Mouse (Mus musculus) cerebellum, adult 11-12 months (tissue): ENCODE measurements around the gene Slc12a6.

ENCODE experiments used
- DNase-seq: peaks from one replicate; pipeline ENCODE4 v3.0.0; 2022

The Slc12a6 gene

DNA sequence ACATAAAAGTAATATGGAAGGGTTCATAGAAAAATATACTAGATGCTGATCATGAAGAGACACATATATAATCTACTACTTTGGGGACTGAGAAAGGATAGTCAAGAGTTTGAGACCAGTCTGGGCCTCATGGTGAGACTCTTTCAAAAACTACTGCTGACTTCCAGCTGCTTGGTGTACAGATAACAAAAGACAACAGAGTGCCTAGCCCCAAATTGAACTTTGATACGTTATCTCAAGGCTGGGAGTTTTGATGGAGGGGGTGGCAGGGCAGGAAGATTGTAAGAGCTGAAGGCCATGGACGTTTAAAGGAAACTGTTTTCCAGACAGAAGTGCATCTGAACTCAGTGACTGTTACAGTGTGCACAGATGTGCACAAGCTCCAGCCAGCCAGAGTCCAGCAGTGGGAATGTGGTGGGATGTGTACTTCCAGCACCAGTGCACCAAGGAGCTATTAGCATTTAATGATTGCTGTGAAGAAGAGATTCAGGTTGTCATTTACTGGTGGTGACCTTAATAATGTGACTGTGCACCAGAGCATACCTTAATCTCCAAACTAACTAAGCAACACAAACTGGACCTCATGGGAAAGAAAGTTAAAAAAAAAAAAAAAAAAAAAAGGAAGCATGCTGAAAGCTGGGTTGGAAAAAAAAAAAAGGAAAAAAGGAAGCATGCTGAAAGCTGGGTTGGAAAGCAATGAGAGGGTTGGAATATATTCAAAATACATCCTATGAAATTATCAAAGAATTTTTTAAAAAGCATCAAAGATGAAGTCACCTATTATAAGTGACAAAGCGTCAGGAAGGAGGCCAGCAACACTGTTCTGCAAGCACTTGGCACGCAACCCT lies 66.7 kb downstream of the Slc12a6 start:
- no peak for DNase-seq

GRCm38 (mm10) chr2:112337211-112337610 lies 71.6 kb downstream of the Slc12a6 start:
- no peak for DNase-seq

- DNase-seq: no peak
These were observed 74.1 kb downstream of the Slc12a6 start for GRCm38 (mm10) chr2:112339736-112340135.

- DNase-seq: no peak
These were observed 75.5 kb downstream of the Slc12a6 start for GRCm38 (mm10) chr2:112341117-112341516.

GRCm38 (mm10) chr2:112348246-112348645 lies 82.6 kb downstream of the Slc12a6 start:
- no peak for DNase-seq

DNA sequence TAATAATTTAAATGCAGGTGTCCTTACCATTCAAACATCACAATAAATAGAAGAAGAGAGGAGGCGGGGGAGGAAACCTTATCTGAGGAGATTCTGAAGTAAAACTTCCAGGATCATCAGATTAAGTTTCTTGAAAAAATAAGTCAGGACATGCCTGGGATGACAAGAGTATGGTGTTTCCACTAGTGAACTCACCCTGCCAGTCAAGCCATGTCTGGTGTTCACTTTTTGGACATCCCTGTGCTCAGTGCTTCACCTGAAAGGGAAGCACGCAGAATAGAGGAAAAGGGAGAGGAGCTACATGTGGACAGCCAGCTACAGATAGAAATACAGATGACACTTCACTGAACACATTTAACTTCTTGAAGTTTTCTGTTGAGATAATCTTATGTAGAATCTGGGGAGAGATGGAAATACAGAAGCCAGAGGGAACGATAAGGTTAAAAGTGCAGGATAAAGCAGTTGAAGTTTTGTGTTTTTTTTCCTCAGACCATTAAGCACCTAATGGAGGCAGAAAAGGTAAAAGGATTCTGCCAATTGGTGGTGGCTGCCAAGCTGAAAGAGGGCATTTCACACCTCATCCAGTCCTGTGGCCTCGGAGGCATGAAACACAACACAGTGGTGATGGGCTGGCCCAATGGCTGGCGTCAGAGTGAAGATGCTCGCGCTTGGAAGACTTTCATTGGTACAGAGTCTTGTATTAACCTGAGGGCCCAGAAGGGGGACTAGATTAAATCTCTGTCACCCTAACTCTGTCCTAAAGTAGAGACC lies 88.2 kb downstream of the Slc12a6 start:
- DNase-seq: no peak

GRCm38 (mm10) chr2:112359611-112360010 lies 94.0 kb downstream of the Slc12a6 start:
- no peak for DNase-seq

DNA sequence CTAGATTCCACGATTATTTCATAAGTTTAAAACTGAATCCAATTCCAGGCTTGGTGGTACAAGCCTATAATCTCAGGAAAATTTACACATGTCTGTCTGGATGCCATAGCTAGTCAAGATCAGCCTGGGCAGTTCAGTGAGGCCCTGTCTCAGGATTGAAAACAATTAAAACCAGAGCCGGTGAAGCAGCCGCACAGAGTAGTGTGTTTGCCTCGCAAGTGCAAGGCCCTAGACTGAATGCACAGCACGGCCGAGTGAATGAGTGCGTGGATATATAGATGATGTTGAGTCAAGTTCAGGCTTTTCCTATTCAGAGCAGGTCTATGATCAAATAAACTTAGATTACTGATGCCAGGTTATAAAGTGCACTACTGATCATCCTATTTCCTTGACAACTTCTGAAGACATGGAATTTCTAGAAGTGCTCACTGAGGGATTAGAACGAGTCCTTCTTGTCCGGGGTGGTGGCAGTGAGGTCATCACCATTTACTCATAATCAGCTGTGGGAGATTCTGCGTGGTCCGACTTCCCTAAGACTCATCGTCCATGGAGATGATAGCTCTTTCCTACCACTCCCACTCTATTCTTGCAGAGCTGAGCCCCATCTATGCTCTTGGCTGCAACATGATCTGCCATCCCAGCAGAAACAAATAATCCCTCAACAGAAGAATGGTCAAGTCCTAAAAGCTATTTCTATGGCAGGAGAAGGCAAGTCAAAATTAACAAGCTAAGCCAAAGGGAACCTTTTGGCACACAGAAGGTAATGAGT lies 94.6 kb downstream of the Slc12a6 start:
- DNase-seq: no peak

GRCm38 (mm10) chr2:112360781-112361169 lies 95.2 kb downstream of the Slc12a6 start:
- DNase-seq: no peak

DNA sequence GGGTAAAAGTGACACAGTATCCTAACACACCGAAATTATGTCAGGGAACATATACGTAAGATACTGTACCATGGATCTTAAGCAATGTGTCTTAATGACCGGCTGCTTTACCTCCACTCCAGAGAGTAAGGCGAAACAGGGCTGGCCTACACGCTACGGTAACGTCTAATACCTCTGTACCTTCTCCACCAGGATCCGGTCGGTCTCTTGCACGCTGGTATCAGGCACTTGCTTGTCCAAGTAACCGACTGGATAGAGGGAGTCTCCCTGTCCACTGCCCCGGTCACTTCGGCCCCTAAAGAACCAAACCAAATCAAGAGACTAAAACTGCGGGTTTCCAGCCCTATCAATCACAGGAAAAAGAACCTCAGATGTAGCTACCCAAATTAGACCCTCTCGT lies 101.6 kb downstream of the Slc12a6 start:
- DNase-seq: peak; percentile 14

GRCm38 (mm10) chr2:112367726-112368673 lies 102.4 kb downstream of the Slc12a6 start, which contains the start of gene Emc4:
Gene Emc4, minus strand, starts transcription at chr2:112368027.
- DNase-seq: peak; percentile 89

DNA sequence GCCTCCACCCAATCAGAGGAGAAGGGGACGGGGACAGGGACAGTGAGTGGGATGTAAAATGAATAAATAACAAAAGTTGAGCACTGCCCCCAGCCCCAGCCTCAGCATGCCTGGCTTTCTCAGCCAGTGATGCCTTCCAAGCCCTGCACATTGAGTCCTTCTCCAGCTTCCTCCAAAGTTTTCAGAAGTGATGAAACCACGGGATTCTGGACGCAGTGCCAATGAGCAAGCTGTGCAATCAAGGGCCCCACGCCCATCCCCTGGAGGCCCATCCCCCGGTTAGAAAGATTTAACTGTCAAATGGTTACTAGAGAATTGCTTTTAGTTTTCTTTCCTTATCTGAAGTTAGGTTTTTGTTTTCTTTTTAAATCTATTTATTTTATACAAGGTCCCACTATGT lies 104.3 kb downstream of the Slc12a6 start:
- DNase-seq: peak; percentile 14

GRCm38 (mm10) chr2:112373141-112373540 lies 107.5 kb downstream of the Slc12a6 start:
- no peak for DNase-seq

DNA sequence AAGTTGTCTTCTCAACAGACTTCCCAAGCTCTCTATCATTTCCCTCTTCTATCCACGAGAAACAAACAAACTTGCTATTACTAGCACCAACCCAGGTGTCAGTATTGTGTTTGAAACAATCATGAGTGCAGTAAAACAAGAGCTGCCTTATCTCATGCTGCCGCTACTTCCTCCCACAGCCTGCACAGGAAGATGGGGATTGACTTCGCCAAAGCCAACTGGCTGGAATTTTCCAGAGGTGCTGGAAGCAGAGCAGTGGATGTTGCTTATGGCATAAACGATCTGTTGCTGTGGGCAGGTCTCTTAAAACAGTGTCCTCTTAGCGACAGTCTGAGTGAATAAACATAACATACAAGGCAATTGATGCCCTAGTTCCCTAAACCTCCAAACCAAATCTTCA lies 109.0 kb downstream of the Slc12a6 start:
- no peak for DNase-seq

DNA sequence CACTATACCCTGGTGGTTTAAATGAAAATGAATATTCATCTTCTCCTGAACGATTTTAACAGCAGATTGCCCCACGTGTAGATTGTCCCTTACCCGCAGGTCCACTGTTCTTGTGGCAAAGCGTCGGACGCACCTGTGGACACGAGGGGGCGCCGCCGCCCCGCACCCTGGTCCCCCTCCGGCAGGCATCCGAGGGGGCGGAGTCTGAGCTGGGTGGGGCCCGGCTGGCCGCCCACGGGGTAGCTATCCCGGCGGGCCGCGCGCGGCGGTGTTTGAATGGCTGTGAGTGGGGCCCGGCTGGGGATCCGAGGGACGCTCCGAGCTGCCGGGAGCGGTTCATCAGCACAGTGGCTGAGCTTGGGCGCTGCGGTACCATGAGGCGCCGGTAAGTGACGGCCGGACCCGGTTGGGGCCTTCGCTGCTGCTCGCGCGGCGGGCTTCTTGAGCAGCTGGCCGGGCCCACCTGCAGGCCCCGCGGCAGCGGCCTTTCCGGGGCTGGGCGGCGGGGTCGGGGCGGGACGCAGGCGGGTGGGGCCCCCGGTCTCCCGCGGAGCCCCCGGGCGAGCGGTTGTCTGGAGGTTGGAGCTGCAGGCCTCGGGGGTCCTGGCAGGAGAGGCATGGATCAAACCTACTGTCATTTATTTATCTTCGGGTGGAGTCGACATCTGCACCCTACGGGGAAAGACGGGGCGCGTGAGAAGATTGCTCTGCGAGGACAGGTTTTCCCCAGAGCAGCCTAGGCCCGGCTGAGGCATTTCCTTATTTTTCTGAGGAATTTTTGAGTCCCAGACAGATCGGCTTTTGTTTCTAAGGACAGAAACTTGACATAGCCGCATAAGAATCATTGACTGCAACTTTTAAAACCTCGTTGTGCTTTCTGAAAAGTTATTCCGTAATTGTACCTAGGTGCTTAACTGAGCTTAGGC lies 113.6 kb downstream of the Slc12a6 start, which contains the start of gene Katnbl1:
Katnbl1 (plus strand) TSS at position 239 of the 926 bp plus-strand sequence.
- DNase-seq: peak; percentile 90

DNA sequence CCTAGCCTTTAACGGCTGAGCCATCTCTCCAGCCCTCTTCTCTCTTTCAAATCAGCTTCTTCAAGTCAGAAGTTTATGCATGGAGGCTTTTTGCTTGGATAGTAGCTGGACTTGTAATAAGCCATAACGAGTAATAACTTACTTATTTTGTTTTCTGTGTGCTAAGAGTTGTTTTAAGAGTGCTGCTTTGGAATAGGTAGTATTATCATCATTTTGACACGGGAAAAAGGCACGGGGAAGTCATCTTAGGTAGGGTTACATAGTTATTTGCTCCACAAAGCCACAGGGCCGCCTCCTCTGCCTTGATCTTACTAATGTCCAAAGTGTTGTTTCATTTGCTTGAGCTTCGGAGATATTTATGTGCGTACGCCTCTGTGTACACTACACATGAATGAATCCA lies 114.5 kb downstream of the Slc12a6 start:
- no peak for DNase-seq

DNA sequence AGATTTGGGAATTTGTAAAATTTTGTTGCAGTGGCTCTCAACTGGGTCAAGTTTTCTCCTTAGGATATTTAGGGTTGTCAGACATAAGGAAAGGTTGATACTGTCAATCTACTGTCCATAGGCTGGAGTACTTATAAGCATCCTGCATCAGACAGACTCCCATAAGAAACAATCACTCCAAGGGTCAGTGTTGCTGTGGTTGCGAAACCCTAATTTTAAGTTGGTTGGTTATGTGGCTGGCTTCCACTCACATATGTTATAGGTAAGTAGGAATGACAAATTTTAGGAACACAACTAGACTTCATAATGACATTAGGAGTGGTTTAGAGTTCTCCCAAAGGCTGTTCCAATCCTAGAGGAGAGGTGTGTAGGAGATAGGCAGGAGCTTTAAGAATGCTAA lies 115.6 kb downstream of the Slc12a6 start:
- no peak for DNase-seq

GRCm38 (mm10) chr2:112390843-112391242 lies 125.2 kb downstream of the Slc12a6 start:
- no peak for DNase-seq

DNA sequence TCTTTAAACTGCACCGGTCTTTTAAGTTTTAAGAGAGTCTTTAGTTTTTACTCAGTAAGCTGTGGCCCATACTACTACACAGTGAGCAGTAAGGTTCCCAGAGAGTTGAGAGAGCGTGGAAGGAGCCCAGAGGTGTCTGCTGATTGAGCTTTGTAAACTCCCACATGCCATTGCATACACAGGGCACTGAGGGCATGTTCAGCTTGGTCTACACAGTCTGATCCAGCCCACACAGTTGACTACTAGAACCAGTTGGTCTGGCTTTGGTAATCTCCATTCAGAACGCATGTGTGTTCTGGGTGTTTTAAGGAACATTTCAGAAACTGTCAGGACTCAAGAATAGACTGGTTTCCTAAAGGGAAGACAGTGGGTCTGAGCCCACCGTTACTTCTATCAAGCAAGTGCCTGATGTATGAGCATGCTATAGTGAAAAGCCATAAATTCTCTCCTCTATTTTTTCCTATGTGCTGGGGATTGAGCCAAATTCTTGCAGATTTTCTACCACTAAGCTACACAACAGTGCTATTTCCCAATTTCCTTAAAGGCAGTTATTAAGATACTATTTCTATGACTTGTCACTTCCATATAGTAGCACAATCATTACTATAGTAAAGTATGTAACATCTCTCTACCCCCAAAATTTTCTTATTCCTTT lies 125.8 kb downstream of the Slc12a6 start:
- DNase-seq: no peak

GRCm38 (mm10) chr2:112392689-112393088 lies 127.1 kb downstream of the Slc12a6 start:
- DNase-seq: no peak
